Mouse (Mus musculus) subcutaneous adipose tissue, adult 2 months (tissue): Measurements from ENCODE around the gene Rpap3. TPM values are rescaled to one million over a fixed set of nuclear protein-coding genes. Genes with fewer than 3 reads are reported as not detected.

ENCODE experiments used
- polyA plus RNA-seq: library from polyadenylated mRNA; depleted of rRNA; stranded (reverse); fragments of >200 nt; gene quantifications from 2 replicates; pipeline ENCODE4 v1.2.3, GENCODE M21; 2012; ENCODE audit warnings: low replicate concordance; rRNA removed

The Rpap3 gene
- 6.7 and 7.0 TPM in 2 replicates for polyA plus RNA-seq

GRCm38 (mm10) chr15:97705211-97706050 is at the start of gene Rpap3:
TSS of gene Rpap3 (minus strand) at chr15:97705825.

GRCm38 (mm10) chr15:97731111-97731510 is 25.5 kb upstream of the Rpap3 start, which contains the start of gene Endou:
TSS of gene Endou (minus strand) at chr15:97731339.

Other genes starting within 250 kb of the Rpap3 start
- gene Endou, start 25.5 kb upstream of the Rpap3 start, polyA plus RNA-seq, result 1.3 and 4.8 TPM in 2 replicates
- gene Rapgef3, start 62.1 kb upstream of the Rpap3 start, polyA plus RNA-seq, result 48.5 and 122 TPM in 2 replicates
- gene Slc48a1, start 72.7 kb upstream of the Rpap3 start, polyA plus RNA-seq, result 142 and 306 TPM in 2 replicates
- 103 and 128 TPM in 2 replicates for gene Hdac7, start 138.7 kb upstream of the Rpap3 start, polyA plus RNA-seq
- gene Vdr, start 204.8 kb upstream of the Rpap3 start, polyA plus RNA-seq, result 0.63 and 2.0 TPM in 2 replicates